Mouse (Mus musculus) myocyte (in vitro differentiated cells): ENCODE measurements around the gene Dpp6. TPM values are rescaled to one million over a fixed set of nuclear protein-coding genes. Genes with fewer than 3 reads are reported as not detected.

Experiments used
- H3K27me3 ChIP-seq: one replicate; pipeline ENCODE4 v1.6.1; 2011; ENCODE audit not compliant: control insufficient read depth, insufficient read depth, insufficient read length
- H3K36me3 ChIP-seq: one replicate; pipeline ENCODE4 v1.6.1; 2011; ENCODE audit not compliant: control insufficient read depth, insufficient read depth
- H3K4me2 ChIP-seq: one replicate; pipeline ENCODE4 v1.6.1; 2011; ENCODE audit warnings: low read depth, control low read depth
- H3K4me3 ChIP-seq: one replicate; pipeline ENCODE4 v1.5.1; 2011; ENCODE audit warnings: mild to moderate bottlenecking, control low read depth, moderate library complexity
- H3K79me2 ChIP-seq: one replicate; pipeline ENCODE4 v1.6.1; 2011; ENCODE audit not compliant: control insufficient read depth, insufficient read depth
- H3ac ChIP-seq: one replicate; pipeline ENCODE4 v1.6.1; 2011; ENCODE audit not compliant: control insufficient read depth, insufficient read length
- CEBPB ChIP-seq: IDR thresholded peaks from 2 replicates; pipeline ENCODE4 v1.6.1; 2011; ENCODE audit warnings: mild to moderate bottlenecking, moderate library complexity; ENCODE audit not compliant: poor library complexity, insufficient read depth, severe bottlenecking
- E2F4 ChIP-seq: IDR thresholded peaks from one replicate; pipeline ENCODE4 v1.6.1; 2011; ENCODE audit warnings: mild to moderate bottlenecking, control low read depth, moderate library complexity; ENCODE audit not compliant: insufficient read depth
- MAX ChIP-seq: IDR thresholded peaks from one replicate; pipeline ENCODE4 v1.6.1; 2011; ENCODE audit warnings: low read depth, mild to moderate bottlenecking, control low read depth
- MYOD1 ChIP-seq, 3 experiments: IDR thresholded peaks; one replicate each; pipeline ENCODE4 v1.6.1; 2011; ENCODE audit warnings: control low read depth in 2 of 3, low read depth in 2 of 3, mild to moderate bottlenecking in 2 of 3, moderate library complexity in 1 of 3; ENCODE audit not compliant: insufficient read length in 2 of 3, control insufficient read depth in 1 of 3
- MYOG ChIP-seq, 3 experiments: IDR thresholded peaks; one replicate each; pipeline ENCODE4 v1.6.1; 2011; ENCODE audit warnings: control low read depth in 2 of 3, low read depth in 2 of 3, mild to moderate bottlenecking in 2 of 3; ENCODE audit not compliant: insufficient read length in 2 of 3, control insufficient read depth in 1 of 3, insufficient read depth in 1 of 3
- POLR2A ChIP-seq: IDR thresholded peaks from one replicate; pipeline ENCODE4 v1.6.1; 2011; ENCODE audit warnings: low read depth, mild to moderate bottlenecking, control low read depth, moderate library complexity; ENCODE audit not compliant: insufficient read length
- POLR2AphosphoS2 ChIP-seq: IDR thresholded peaks from one replicate; pipeline ENCODE4 v1.6.1; 2011; ENCODE audit warnings: low read depth, control low read depth; ENCODE audit not compliant: insufficient read length
- REST ChIP-seq: IDR thresholded peaks from one replicate; pipeline ENCODE4 v1.6.1; 2011; ENCODE audit warnings: mild to moderate bottlenecking, control low read depth, moderate library complexity; ENCODE audit not compliant: insufficient read depth, insufficient read length
- SRF ChIP-seq: IDR thresholded peaks from one replicate; pipeline ENCODE4 v1.6.1; 2011; ENCODE audit warnings: low read depth; ENCODE audit not compliant: control insufficient read depth, insufficient read length
- TCF12 ChIP-seq: IDR thresholded peaks from one replicate; pipeline ENCODE4 v1.6.1; 2011; ENCODE audit warnings: mild to moderate bottlenecking, control low read depth; ENCODE audit not compliant: poor library complexity, insufficient read depth, severe bottlenecking
- TCF3 ChIP-seq: IDR thresholded peaks from one replicate; pipeline ENCODE4 v1.6.1; 2011; ENCODE audit warnings: low read depth, control low read depth; ENCODE audit not compliant: insufficient read length
- USF1 ChIP-seq: IDR thresholded peaks from one replicate; pipeline ENCODE4 v1.6.1; 2011; ENCODE audit warnings: low read depth, mild to moderate bottlenecking, control low read depth, moderate library complexity
- polyA plus RNA-seq: library from polyadenylated mRNA; unstranded; fragments of >200 nt; fragmentation: generic; extraction: Trizol; gene quantifications from one replicate; pipeline ENCODE4 v1.2.1, GENCODE M21; 2012; ENCODE audit warnings: missing spikeins

Dpp6 gene
- polyA plus RNA-seq, 1 experiment = 0.06 TPM

GRCm38 (mm10) chr5:27339196-27340030 lies 522.4 kb downstream of the Dpp6 start:
- no peak overlapping the region for H3K4me2 ChIP-seq
- no peaks in the 10 kb centered on the region for H3K27me3 ChIP-seq
- no peak overlapping the region for H3ac ChIP-seq
- TF ChIP-seq MAX (no peak), POLR2A (no peak), TCF3 (no peak), SRF (no peak), USF1 (no peak), TCF12 (no peak), MYOD1 (IDR thresholded peaks at IDR 0.05; ENCODE audit: control insufficient read depth in 1 of 3, insufficient read length in 2 of 3, low read depth in 2 of 3) (no peak), REST (no peak), E2F4 (no peak), MYOG (IDR thresholded peaks at IDR 0.05; ENCODE audit: control insufficient read depth in 1 of 3, insufficient read depth in 1 of 3, insufficient read length in 2 of 3, low read depth in 2 of 3) (no peak), POLR2AphosphoS2 (no peak), CEBPB (no peak)
- H3K36me3 ChIP-seq = no peaks in the 10 kb centered on the region
- H3K79me2 ChIP-seq = no peaks in the 10 kb centered on the region
- no peak overlapping the region for H3K4me3 ChIP-seq

DNA sequence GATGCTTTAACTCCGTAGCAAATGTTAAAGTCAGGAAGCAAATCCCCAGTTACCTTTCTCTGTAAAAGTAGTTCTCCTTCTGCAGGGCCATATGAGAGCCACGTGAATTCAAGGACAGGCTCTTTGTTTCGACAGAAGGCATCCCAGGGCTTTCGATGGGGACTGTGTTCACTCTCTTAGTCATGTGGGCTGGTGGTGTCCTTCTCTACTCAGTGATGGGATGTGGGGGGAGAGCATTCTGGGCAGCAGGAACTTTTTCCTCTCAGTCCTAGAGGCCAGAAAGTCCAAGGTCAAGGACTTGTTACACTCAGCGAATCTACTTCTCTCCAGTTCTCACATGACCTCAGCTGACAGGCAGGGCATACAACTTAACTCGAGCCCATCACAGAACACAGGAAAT lies 525.3 kb downstream of the Dpp6 start:
- Histone ChIP-seq H3K36me3 (no peaks in the 10 kb centered on the region), H3K4me2 (no peak overlapping the region), H3K27me3 (no peaks in the 10 kb centered on the region), H3ac (no peak overlapping the region), H3K4me3 (no peak overlapping the region), H3K79me2 (no peaks in the 10 kb centered on the region)
- no peak for TF ChIP-seq MYOD1 (IDR thresholded peaks at IDR 0.05; ENCODE audit: control insufficient read depth in 1 of 3, insufficient read length in 2 of 3, low read depth in 2 of 3)
- TF ChIP-seq E2F4 = no peak

DNA sequence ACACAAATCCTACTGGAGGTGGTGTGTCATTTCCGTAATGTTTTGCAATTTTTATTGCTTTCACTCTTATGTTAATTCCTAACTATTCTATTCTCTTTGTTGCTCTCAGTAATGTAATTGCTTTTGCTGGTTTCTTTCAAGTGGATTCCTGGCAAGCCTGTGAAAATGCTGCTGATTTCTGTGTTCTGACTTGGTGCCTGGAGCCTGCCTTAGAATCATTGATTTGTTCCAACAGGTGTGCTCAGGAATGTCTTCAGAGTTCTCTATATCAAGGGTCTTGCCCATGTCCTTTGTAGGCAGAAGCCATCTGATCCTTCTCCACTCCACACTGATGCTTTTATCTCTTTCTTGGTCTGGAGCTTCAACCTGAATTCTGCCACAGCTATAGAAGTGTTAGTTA lies 526.6 kb downstream of the Dpp6 start:
- no peaks in the 10 kb centered on the region for H3K36me3 ChIP-seq
- H3K4me2 ChIP-seq = no peak overlapping the region
- no peaks in the 10 kb centered on the region for H3K79me2 ChIP-seq
- H3ac ChIP-seq = no peak overlapping the region
- no peaks in the 10 kb centered on the region for H3K27me3 ChIP-seq
- TF ChIP-seq REST = no peak
- TF ChIP-seq POLR2AphosphoS2 = no peak
- no peak for TF ChIP-seq E2F4
- TF ChIP-seq CEBPB = no peak
- no peak for TF ChIP-seq MAX
- no peak for TF ChIP-seq POLR2A
- TF ChIP-seq USF1 = no peak
- TF ChIP-seq SRF = no peak
- no peak for TF ChIP-seq TCF12
- no peak for TF ChIP-seq MYOD1 (IDR thresholded peaks at IDR 0.05; ENCODE audit: control insufficient read depth in 1 of 3, insufficient read length in 2 of 3, low read depth in 2 of 3)
- TF ChIP-seq MYOG (IDR thresholded peaks at IDR 0.05; ENCODE audit: control insufficient read depth in 1 of 3, insufficient read depth in 1 of 3, insufficient read length in 2 of 3, low read depth in 2 of 3) = no peak
- no peak for TF ChIP-seq TCF3
- no peak overlapping the region for H3K4me3 ChIP-seq

- no peak overlapping the region for H3K4me2 ChIP-seq
- TF ChIP-seq TCF3 (no peak), POLR2AphosphoS2 (no peak), E2F4 (no peak), CEBPB (no peak), SRF (no peak), MYOD1 (IDR thresholded peaks at IDR 0.05; ENCODE audit: control insufficient read depth in 1 of 3, insufficient read length in 2 of 3, low read depth in 2 of 3) (no peak), USF1 (no peak), REST (no peak), TCF12 (no peak), MYOG (IDR thresholded peaks at IDR 0.05; ENCODE audit: control insufficient read depth in 1 of 3, insufficient read depth in 1 of 3, insufficient read length in 2 of 3, low read depth in 2 of 3) (no peak), POLR2A (no peak), MAX (no peak)
Measured at GRCm38 (mm10) chr5:27348181-27349095, 531.4 kb downstream of the Dpp6 start.

More at GRCm38 (mm10) chr5:27348181-27349095, 531.4 kb downstream of the Dpp6 start:
- Histone ChIP-seq H3K27me3 (no peaks in the 10 kb centered on the region), H3ac (no peak overlapping the region), H3K4me3 (no peak overlapping the region), H3K79me2 (no peaks in the 10 kb centered on the region), H3K36me3 (no peaks in the 10 kb centered on the region)
